Mouse (Mus musculus) kidney, adult 8-10 months (tissue): Measurements from ENCODE around the gene Ccnyl1.
A peak's percentile ranks its signal among the peaks of the same experiment; 100 is the strongest.

Experiments
- DNase-seq, 2 experiments: peaks; one replicate each; pipeline ENCODE4 v3.0.0; 2022

Gene Ccnyl1

DNA sequence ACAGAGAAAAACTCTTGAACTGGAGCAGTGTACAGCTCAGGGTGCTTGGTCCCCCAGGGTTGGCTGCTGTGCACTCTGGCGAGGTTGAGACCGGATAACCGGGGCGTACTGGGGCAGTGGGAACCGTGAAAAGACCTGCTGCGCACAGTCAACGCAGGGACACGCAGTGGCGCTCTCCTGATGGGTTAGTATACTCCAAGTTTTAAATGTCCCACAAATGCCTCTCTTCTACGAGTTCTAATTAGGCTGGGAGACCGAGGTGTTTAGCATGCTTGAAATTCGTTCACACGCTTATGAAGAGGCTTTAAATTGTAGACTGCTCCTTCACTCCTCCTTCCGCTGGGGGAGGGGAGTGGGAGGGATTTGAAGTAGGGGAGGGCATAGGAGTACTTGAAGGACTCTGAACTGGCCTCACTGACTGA lies 48.4 kb downstream of the Ccnyl1 start:
- DNase-seq: peak; percentile 79 to 86

DNA sequence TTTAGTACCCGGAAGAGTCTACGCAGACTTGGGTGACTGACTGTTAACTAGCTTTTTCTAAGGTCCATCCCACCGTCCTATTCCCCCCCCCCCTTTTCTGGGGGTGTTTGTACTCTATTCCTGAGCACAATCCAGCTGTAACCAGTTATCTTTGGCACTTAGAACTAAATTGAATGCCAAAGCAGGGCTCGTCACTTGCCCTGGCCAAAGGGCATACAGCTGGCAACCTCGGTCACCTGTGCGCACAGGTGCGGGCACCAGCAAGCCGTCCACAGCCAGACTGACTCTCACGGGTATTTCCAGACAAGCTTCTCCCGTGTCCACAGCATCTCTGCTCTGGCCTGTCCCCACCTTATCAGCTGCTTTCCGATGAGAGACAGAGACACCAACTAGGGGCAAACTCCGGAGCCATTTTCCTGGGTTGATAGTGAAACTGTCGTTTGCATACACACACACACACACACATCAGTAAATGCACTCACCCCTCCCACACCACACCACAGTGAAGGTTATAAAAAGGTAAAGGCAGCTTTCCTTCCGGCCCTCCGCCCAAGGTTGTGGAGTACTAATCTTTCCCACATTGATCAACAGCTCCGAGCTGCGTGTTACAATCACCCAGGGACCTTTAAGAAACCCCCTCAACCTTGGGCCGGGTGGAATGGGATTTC lies 52.6 kb downstream of the Ccnyl1 start:
- peak; percentile 76 to 85 for DNase-seq

- DNase-seq: no peak
Observed at GRCm38 (mm10) chr1:64744616-64745015, 54.4 kb downstream of the Ccnyl1 start.

DNA sequence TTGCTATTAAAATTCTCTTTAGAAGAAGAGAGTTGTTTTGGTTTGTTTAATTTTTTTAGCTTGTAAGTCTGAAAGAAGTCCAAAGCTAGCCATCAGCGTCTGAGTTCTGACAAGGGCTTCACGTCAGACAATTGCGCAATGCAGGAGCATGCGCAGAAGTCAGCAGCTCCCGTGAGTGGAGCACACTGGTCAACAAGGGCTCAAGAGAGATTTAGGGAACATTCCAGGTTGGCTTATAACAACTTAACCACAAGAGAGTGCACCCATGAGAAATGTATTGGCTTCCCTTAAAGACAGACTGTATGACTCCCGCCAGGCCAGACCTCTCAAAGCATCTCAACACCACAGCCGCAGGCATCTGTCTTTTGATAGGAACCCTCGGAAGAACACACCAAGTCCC lies 62.9 kb downstream of the Ccnyl1 start:
- no peak for DNase-seq

GRCm38 (mm10) chr1:64753668-64754067 lies 63.4 kb downstream of the Ccnyl1 start:
- DNase-seq: peak in 1 of 2 experiments; percentile 31

DNA sequence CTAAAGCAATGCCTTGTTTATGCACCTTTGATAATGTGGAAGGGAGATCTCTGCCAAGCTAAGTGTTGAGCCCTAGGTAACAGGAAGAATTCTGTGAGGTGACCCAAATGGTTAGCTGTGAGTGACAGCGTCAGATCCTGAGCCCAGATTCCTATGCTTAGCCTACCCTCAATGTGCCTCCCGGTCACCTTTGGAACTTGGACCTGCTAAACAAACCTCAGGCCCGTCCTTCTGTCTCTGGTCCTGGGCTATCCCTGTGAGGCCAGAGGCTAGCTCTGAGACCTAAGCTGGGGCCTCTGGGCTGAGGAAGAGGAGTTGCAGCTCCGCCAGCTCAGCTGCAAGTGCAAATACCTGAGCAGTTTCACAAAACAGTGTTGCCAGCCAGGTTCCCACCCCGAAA lies 64.4 kb downstream of the Ccnyl1 start:
- peak in 1 of 2 experiments; percentile 26 for DNase-seq

GRCm38 (mm10) chr1:64755971-64756639 lies 65.8 kb downstream of the Ccnyl1 start:
- peak in 1 of 2 experiments; percentile 7 for DNase-seq

DNA sequence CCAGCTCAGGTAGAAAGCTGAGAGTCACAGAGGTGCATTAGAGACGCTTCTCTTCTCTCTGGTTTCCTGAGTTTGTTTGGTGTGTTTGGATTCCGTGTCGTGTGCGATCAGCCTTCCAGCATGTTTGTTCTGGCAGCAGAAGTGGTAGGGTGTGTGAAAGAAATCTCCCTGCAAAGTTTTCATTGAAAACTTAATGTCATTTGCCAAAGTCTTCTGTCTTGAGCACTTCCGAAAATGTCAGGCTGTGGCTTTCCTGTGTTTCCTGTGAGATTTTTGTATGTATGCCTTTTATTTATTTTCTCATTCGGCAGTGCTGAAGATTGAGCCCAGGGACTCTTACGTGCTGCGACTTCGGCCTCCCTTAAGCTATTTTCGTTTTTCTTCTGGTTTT lies 66.4 kb downstream of the Ccnyl1 start:
- no peak for DNase-seq

GRCm38 (mm10) chr1:64757254-64757653 lies 67.0 kb downstream of the Ccnyl1 start:
- peak; percentile 30 to 39 for DNase-seq

- no peak for DNase-seq
Observed at GRCm38 (mm10) chr1:64757766-64758165, 67.5 kb downstream of the Ccnyl1 start.

- DNase-seq: no peak
Observed at GRCm38 (mm10) chr1:64761646-64762045, 71.4 kb downstream of the Ccnyl1 start.

- DNase-seq: no peak
Observed at GRCm38 (mm10) chr1:64770169-64770568, 79.9 kb downstream of the Ccnyl1 start.

GRCm38 (mm10) chr1:64773305-64773704 lies 83.0 kb downstream of the Ccnyl1 start:
- DNase-seq: no peak
